Mouse (Mus musculus) T-helper 1 cell (primary cell): ENCODE data around the gene Ppp4r3a.

Source experiments
- in situ Hi-C: fragments of 300-600 bp; cut with MboI, MseI; formaldehyde crosslinking; loops from one replicate; pipeline ENCODE4 v1.15.1; 2025; ENCODE audit warnings: high pct_unique_total_duplicates

Gene Ppp4r3a

GRCm38 (mm10) chr12:101013668-101014067, 69.8 kb downstream of the Ppp4r3a start:
- in situ Hi-C loops = loop anchor here (25.0 kb wide), 1 partner anchor 1674 kb away; no protein-coding TSS in a partner anchor

- in situ Hi-C loops = loop anchor here (25.0 kb wide), 1 partner anchor 1674 kb away; no protein-coding TSS in a partner anchor
These were observed 70.3 kb downstream of the Ppp4r3a start for GRCm38 (mm10) chr12:101013078-101013665.

- in situ Hi-C loops = loop anchor here (25.0 kb wide), 1 partner anchor 1675 kb away; no protein-coding TSS in a partner anchor
These were observed 71.1 kb downstream of the Ppp4r3a start for GRCm38 (mm10) chr12:101012197-101013077.

- in situ Hi-C loops = loop anchor here (25.0 kb wide), 1 partner anchor 1676 kb away; no protein-coding TSS in a partner anchor
These were observed 72.5 kb downstream of the Ppp4r3a start for GRCm38 (mm10) chr12:101011017-101011416.

GRCm38 (mm10) chr12:101010148-101010920, 73.2 kb downstream of the Ppp4r3a start:
- in situ Hi-C loops = loop anchor here (25.0 kb wide), 1 partner anchor 1677 kb away; no protein-coding TSS in a partner anchor

GRCm38 (mm10) chr12:101009225-101009624, 74.3 kb downstream of the Ppp4r3a start:
- in situ Hi-C loops = loop anchor here (25.0 kb wide), 1 partner anchor 1678 kb away; no protein-coding TSS in a partner anchor

- in situ Hi-C loops = loop anchor here (25.0 kb wide), 1 partner anchor 1679 kb away; no protein-coding TSS in a partner anchor
These were observed 74.9 kb downstream of the Ppp4r3a start for GRCm38 (mm10) chr12:101008648-101009047.

- in situ Hi-C loops = loop anchor here (25.0 kb wide), 1 partner anchor 1679 kb away; no protein-coding TSS in a partner anchor
These were observed 75.5 kb downstream of the Ppp4r3a start for GRCm38 (mm10) chr12:101007968-101008481.

GRCm38 (mm10) chr12:101007427-101007826, 76.1 kb downstream of the Ppp4r3a start:
- in situ Hi-C loops = loop anchor here (25.0 kb wide), 1 partner anchor 1680 kb away; no protein-coding TSS in a partner anchor

- in situ Hi-C loops = loop anchor here (25.0 kb wide), 1 partner anchor 1681 kb away; no protein-coding TSS in a partner anchor
These were observed 77.7 kb downstream of the Ppp4r3a start for GRCm38 (mm10) chr12:101005665-101006420.

GRCm38 (mm10) chr12:101004982-101005381, 78.5 kb downstream of the Ppp4r3a start:
- in situ Hi-C loops = loop anchor here (25.0 kb wide), 1 partner anchor 1682 kb away; no protein-coding TSS in a partner anchor

GRCm38 (mm10) chr12:101002801-101003513, 80.5 kb downstream of the Ppp4r3a start:
- in situ Hi-C loops = loop anchor here (25.0 kb wide), 1 partner anchor 1684 kb away; no protein-coding TSS in a partner anchor

- in situ Hi-C loops = no loop called here
These were observed 84.2 kb downstream of the Ppp4r3a start for GRCm38 (mm10) chr12:100999061-100999954.

GRCm38 (mm10) chr12:100998564-100998962, 84.9 kb downstream of the Ppp4r3a start:
- in situ Hi-C loops = no loop called here

GRCm38 (mm10) chr12:100997830-100998563, 85.5 kb downstream of the Ppp4r3a start:
- in situ Hi-C loops = no loop called here

- in situ Hi-C loops = no loop called here
These were observed 87.1 kb downstream of the Ppp4r3a start for GRCm38 (mm10) chr12:100996378-100996898.

- in situ Hi-C loops = no loop called here
These were observed 87.7 kb downstream of the Ppp4r3a start for GRCm38 (mm10) chr12:100995607-100996377.
